Mouse (Mus musculus) heart, embryonic 16.5 days (tissue): ENCODE results near the gene Rad54l2. TPM values are rescaled to one million over a fixed set of nuclear protein-coding genes. Genes with fewer than 3 reads are reported as not detected.

Source experiments
- ATAC-seq: fragments of 200-750 bp; cut with Nextera tagmentation; replicated peaks from 2 replicates; pipeline ENCODE4 v1.8.0; 2017; ENCODE audit warnings: moderate number of reproducible peaks; ENCODE audit not compliant: insufficient read depth, low FRiP score; ENCODE audit errors: extremely low read depth
- H3K27ac ChIP-seq: fragments of 300-500 bp; sonication (generic); 2 replicates; pipeline ENCODE4 v1.5.1; 2014; ENCODE audit warnings: mild to moderate bottlenecking, low read length, control low read depth, moderate library complexity
- H3K27me3 ChIP-seq: fragments of 300-500 bp; sonication (generic); 2 replicates; pipeline ENCODE4 v1.6.1; 2014; ENCODE audit warnings: low read length, mixed read lengths; ENCODE audit not compliant: control insufficient read depth, insufficient read depth
- H3K36me3 ChIP-seq: fragments of 300-500 bp; sonication (generic); 2 replicates; pipeline ENCODE4 v1.6.1; 2014; ENCODE audit not compliant: control insufficient read depth, insufficient read depth
- H3K4me1 ChIP-seq: fragments of 300-500 bp; sonication (generic); 2 replicates; pipeline ENCODE4 v1.6.1; 2014; ENCODE audit warnings: low read length, mixed read lengths; ENCODE audit not compliant: control insufficient read depth, insufficient read depth
- H3K4me2 ChIP-seq: fragments of 300-500 bp; sonication (generic); 2 replicates; pipeline ENCODE4 v1.6.1; 2014; ENCODE audit warnings: low read depth, mild to moderate bottlenecking, control low read depth, low read length
- H3K4me3 ChIP-seq: fragments of 300-500 bp; sonication (generic); 2 replicates; pipeline ENCODE4 v1.5.1; 2014; ENCODE audit warnings: mild to moderate bottlenecking, control low read depth, low read length
- H3K9ac ChIP-seq: fragments of 300-500 bp; sonication (generic); 2 replicates; pipeline ENCODE4 v1.6.1; 2014; ENCODE audit warnings: low read length, control low read depth
- H3K9me3 ChIP-seq: fragments of 300-500 bp; sonication (generic); replicated peaks from 2 replicates; pipeline ENCODE4 v1.6.1; 2016; ENCODE audit warnings: low read length; ENCODE audit not compliant: control insufficient read depth
- WGBS: fragments of 180-500 bp; shearing (Covaris S2); extraction: QIAGEN DNeasy Blood & Tissue Kit; methylation state at CpG from one replicate; pipeline ENCODE4 v1.1.7; 2014; 5-methylcytosine and 5-hydroxymethylcytosine counted together
- polyA plus RNA-seq: library from polyadenylated mRNA; unstranded; fragments of >200 nt; fragmentation: Nextera tagmentation; extraction: Ambion mirVana; gene quantifications from 2 replicates; pipeline ENCODE4 v1.2.1, GENCODE M21; 2015

Rad54l2 gene
- polyA plus RNA-seq, 1 experiment from 2014 or later, result 3.8 TPM

- 88% methylated on average over 8 of the region's 8 CpGs for WGBS
- Histone ChIP-seq H3K36me3 (no peaks in the 10 kb centered on the region), H3K4me1 (no peaks in the 10 kb centered on the region)
Measured at GRCm38 (mm10) chr9:106638154-106638553, 150.8 kb downstream of the Rad54l2 start.

More at GRCm38 (mm10) chr9:106638154-106638553, 150.8 kb downstream of the Rad54l2 start:
- no peak overlapping the region for H3K4me3 ChIP-seq
- H3K4me2 ChIP-seq, result no peak overlapping the region
- ATAC-seq, result no peak
- no peaks in the 10 kb centered on the region for H3K9me3 ChIP-seq
- H3K27ac ChIP-seq, result no peak overlapping the region
- no peaks in the 10 kb centered on the region for H3K27me3 ChIP-seq
- no peak overlapping the region for H3K9ac ChIP-seq

Other genes with a start within 250 kb of the Rad54l2 start
- gene Iqcf3, start 227.6 kb downstream of the Rad54l2 start, polyA plus RNA-seq, result not detected in 2 replicates
- not detected in 2 replicates for gene Iqcf4, start 218.2 kb downstream of the Rad54l2 start, polyA plus RNA-seq
- gene Iqcf6, start 162.6 kb downstream of the Rad54l2 start, polyA plus RNA-seq, result not detected in 2 replicates
- gene Grm2, start 133.1 kb downstream of the Rad54l2 start, polyA plus RNA-seq, result not detected in 2 replicates
- 52.5 and 53.6 TPM in 2 replicates for gene Tex264, start 103.3 kb downstream of the Rad54l2 start, polyA plus RNA-seq
- gene Dcaf1, start 32.7 kb upstream of the Rad54l2 start, polyA plus RNA-seq, result 17.8 and 18.0 TPM in 2 replicates
- 3.9 and 4.6 TPM in 2 replicates for gene Rbm15b, start 98.2 kb upstream of the Rad54l2 start, polyA plus RNA-seq
- 189 and 245 TPM in 2 replicates for gene Manf, start 102.8 kb upstream of the Rad54l2 start, polyA plus RNA-seq